Mouse (Mus musculus) stomach, embryonic 16.5 days (tissue): ENCODE results near the gene Znrf3. TPM values are rescaled to one million over a fixed set of nuclear protein-coding genes. Genes with fewer than 3 reads are reported as not detected.

ENCODE experiments used
- ATAC-seq: fragments of 200-750 bp; cut with Nextera tagmentation; 2 replicates; pipeline ENCODE4 v1.8.0; 2017; ENCODE audit warnings: moderate number of reproducible peaks, moderate TSS enrichment; ENCODE audit not compliant: insufficient read depth, low FRiP score
- H3K27ac ChIP-seq: fragments of 300-500 bp; sonication (generic); 2 replicates; pipeline ENCODE4 v1.5.1; 2014; ENCODE audit warnings: low read length
- H3K27me3 ChIP-seq: fragments of 300-500 bp; sonication (generic); 2 replicates; pipeline ENCODE4 v1.6.1; 2014; ENCODE audit warnings: low read length, control low read depth, mixed read lengths; ENCODE audit not compliant: control insufficient read depth, insufficient read depth
- H3K36me3 ChIP-seq: fragments of 300-500 bp; sonication (generic); 2 replicates; pipeline ENCODE4 v1.6.1; 2014; ENCODE audit warnings: low read length; ENCODE audit not compliant: control insufficient read depth, insufficient read depth
- H3K4me1 ChIP-seq: fragments of 300-500 bp; sonication (generic); 2 replicates; pipeline ENCODE4 v1.6.1; 2014; ENCODE audit warnings: low read length, control low read depth, mixed read lengths; ENCODE audit not compliant: control insufficient read depth, insufficient read depth
- H3K4me2 ChIP-seq: fragments of 300-500 bp; sonication (generic); 2 replicates; pipeline ENCODE4 v1.6.1; 2014; ENCODE audit warnings: low read depth, low read length, mixed read lengths
- H3K4me3 ChIP-seq: fragments of 300-500 bp; sonication (generic); replicated peaks from 2 replicates; pipeline ENCODE4 v1.5.1; 2014; ENCODE audit warnings: mild to moderate bottlenecking, low read length
- H3K9ac ChIP-seq: fragments of 300-500 bp; sonication (generic); 2 replicates; pipeline ENCODE4 v1.6.1; 2014; ENCODE audit warnings: low read length
- H3K9me3 ChIP-seq: fragments of 300-500 bp; sonication (generic); replicated peaks from 2 replicates; pipeline ENCODE4 v1.6.1; 2016; ENCODE audit warnings: low read length, control low read depth; ENCODE audit not compliant: control insufficient read depth
- WGBS: fragments of 180-500 bp; shearing (Covaris S2); extraction: QIAGEN DNeasy Blood & Tissue Kit; methylation state at CpG from one replicate; pipeline ENCODE4 v1.1.7; 2014; 5-methylcytosine and 5-hydroxymethylcytosine counted together
- polyA plus RNA-seq: library from polyadenylated mRNA; unstranded; fragments of >200 nt; fragmentation: Nextera tagmentation; extraction: Ambion mirVana; gene quantifications from 2 replicates; pipeline ENCODE4 v1.2.1, GENCODE M21; 2015

The Znrf3 gene
- polyA plus RNA-seq, 1 experiment from 2014 or later, result 13.3 TPM

GRCm38 (mm10) chr11:5445452-5445953 is 856 bp upstream of the Znrf3 start:
- H3K9me3 ChIP-seq, result no peaks in the 10 kb centered on the region
- H3K27me3 ChIP-seq, result no peaks in the 10 kb centered on the region
- peak overlapping the region; percentile 92 for H3K27ac ChIP-seq
- peak overlapping the region; percentile 82 for H3K4me3 ChIP-seq
- H3K9ac ChIP-seq, result peak overlapping the region; percentile 79
- H3K4me2 ChIP-seq, result peak overlapping the region; percentile 94
- 10% methylated on average over 11 of the region's 11 CpGs for WGBS
- H3K36me3 ChIP-seq, result no peaks in the 10 kb centered on the region
- H3K4me1 ChIP-seq, result peaks cover 18% of the 10 kb centered on the region
- ATAC-seq, result peak; percentile 12

GRCm38 (mm10) chr11:5444234-5444598 is 431 bp downstream of the Znrf3 start:
- ATAC-seq, result peak; percentile 15; the same call in 1 of the 2 replicates
- H3K27ac ChIP-seq, result peak overlapping the region; percentile 90
- WGBS, result 0% methylated on average over 20 of the region's 57 CpGs

GRCm38 (mm10) chr11:5443511-5444233 is 975 bp downstream of the Znrf3 start:
- ATAC-seq, result no peak

More at GRCm38 (mm10) chr11:5444234-5444598, 431 bp downstream of the Znrf3 start:
- peak overlapping the region; percentile 94 for H3K9ac ChIP-seq
- no peaks in the 10 kb centered on the region for H3K27me3 ChIP-seq
- H3K4me3 ChIP-seq, result peak overlapping the region; percentile 82
- H3K4me1 ChIP-seq, result peaks cover 24% of the 10 kb centered on the region
- H3K9me3 ChIP-seq, result no peaks in the 10 kb centered on the region
- H3K36me3 ChIP-seq, result no peaks in the 10 kb centered on the region
- peak overlapping the region; percentile 77 for H3K4me2 ChIP-seq

GRCm38 (mm10) chr11:5442590-5443021 is 2.0 kb downstream of the Znrf3 start:
- H3K9me3 ChIP-seq, result no peaks in the 10 kb centered on the region
- WGBS, result 22% methylated on average over 3 of the region's 3 CpGs
- H3K4me1 ChIP-seq, result peaks cover 24% of the 10 kb centered on the region
- H3K36me3 ChIP-seq, result no peaks in the 10 kb centered on the region
- no peak overlapping the region for H3K27ac ChIP-seq
- H3K9ac ChIP-seq, result no peak overlapping the region
- peak overlapping the region; percentile 82 for H3K4me3 ChIP-seq
- ATAC-seq, result no peak
- no peaks in the 10 kb centered on the region for H3K27me3 ChIP-seq
- H3K4me2 ChIP-seq, result peak overlapping the region; percentile 77

More at GRCm38 (mm10) chr11:5443511-5444233, 975 bp downstream of the Znrf3 start:
- peaks cover 24% of the 10 kb centered on the region for H3K4me1 ChIP-seq
- 1% methylated on average over 38 of the region's 38 CpGs for WGBS
- no peaks in the 10 kb centered on the region for H3K27me3 ChIP-seq
- H3K9ac ChIP-seq, result peak overlapping the region; percentile 94
- no peaks in the 10 kb centered on the region for H3K36me3 ChIP-seq
- peak overlapping the region; percentile 77 for H3K4me2 ChIP-seq
- H3K27ac ChIP-seq, result peak overlapping the region; percentile 90
- H3K9me3 ChIP-seq, result no peaks in the 10 kb centered on the region
- H3K4me3 ChIP-seq, result peak overlapping the region; percentile 82

GRCm38 (mm10) chr11:5437646-5438045 is 7.0 kb downstream of the Znrf3 start:
- no peaks in the 10 kb centered on the region for H3K27me3 ChIP-seq
- no peak overlapping the region for H3K4me3 ChIP-seq
- H3K9me3 ChIP-seq, result no peaks in the 10 kb centered on the region
- peak overlapping the region; percentile 35 for H3K27ac ChIP-seq
- no peak for ATAC-seq
- peaks cover 27% of the 10 kb centered on the region for H3K4me1 ChIP-seq
- WGBS, result 71% methylated on average over 2 of the region's 2 CpGs
- H3K36me3 ChIP-seq, result no peaks in the 10 kb centered on the region
- H3K4me2 ChIP-seq, result no peak overlapping the region
- no peak overlapping the region for H3K9ac ChIP-seq

- Histone ChIP-seq H3K4me2 (no peak overlapping the region), H3K4me3 (no peak overlapping the region), H3K27me3 (no peaks in the 10 kb centered on the region), H3K36me3 (no peaks in the 10 kb centered on the region), H3K9ac (no peak overlapping the region), H3K9me3 (no peaks in the 10 kb centered on the region), H3K27ac (peak overlapping the region; percentile 35; the same call in 1 of the 2 replicates), H3K4me1 (peaks cover 27% of the 10 kb centered on the region)
- ATAC-seq, result peak; percentile 66
These were observed 7.7 kb downstream of the Znrf3 start for GRCm38 (mm10) chr11:5436988-5437387.

- no peaks in the 10 kb centered on the region for H3K36me3 ChIP-seq
- WGBS, result 85% methylated on average over 1 of the region's 1 CpGs
- H3K4me1 ChIP-seq, result peaks cover 24% of the 10 kb centered on the region
These were observed 9.2 kb downstream of the Znrf3 start for GRCm38 (mm10) chr11:5435493-5435892.

GRCm38 (mm10) chr11:5432330-5432729 is 12.3 kb downstream of the Znrf3 start:
- Histone ChIP-seq H3K27me3 (no peaks in the 10 kb centered on the region), H3K9me3 (no peaks in the 10 kb centered on the region), H3K36me3 (no peaks in the 10 kb centered on the region), H3K4me1 (peaks cover 17% of the 10 kb centered on the region), H3K4me3 (no peak overlapping the region), H3K9ac (no peak overlapping the region), H3K4me2 (no peak overlapping the region), H3K27ac (no peak overlapping the region)
- WGBS, result 79% methylated on average over 2 of the region's 2 CpGs
- ATAC-seq, result no peak

More at GRCm38 (mm10) chr11:5435493-5435892, 9.2 kb downstream of the Znrf3 start:
- ATAC-seq, result no peak
- Histone ChIP-seq H3K9ac (no peak overlapping the region), H3K4me3 (no peak overlapping the region), H3K9me3 (no peaks in the 10 kb centered on the region), H3K27me3 (no peaks in the 10 kb centered on the region), H3K4me2 (no peak overlapping the region), H3K27ac (no peak overlapping the region)

GRCm38 (mm10) chr11:5430863-5431262 is 13.8 kb downstream of the Znrf3 start:
- H3K36me3 ChIP-seq, result no peaks in the 10 kb centered on the region
- no peak for ATAC-seq
- WGBS, result 56% methylated on average over 1 of the region's 1 CpGs
- H3K27me3 ChIP-seq, result no peaks in the 10 kb centered on the region
- no peak overlapping the region for H3K27ac ChIP-seq
- no peak overlapping the region for H3K4me2 ChIP-seq
- no peak overlapping the region for H3K9ac ChIP-seq
- no peaks in the 10 kb centered on the region for H3K9me3 ChIP-seq
- H3K4me1 ChIP-seq, result 0 out of 2 replicates have a peak, but pooled peaks cover 13% of the 10 kb centered on the region
- H3K4me3 ChIP-seq, result no peak overlapping the region
